Mouse (Mus musculus): ENCODE data around the gene Foxr1. TPM values are rescaled to one million over a fixed set of nuclear protein-coding genes. Genes with fewer than 3 reads are reported as not detected.

Gene Foxr1
- polyA plus RNA-seq, 2 experiments: not detected

DNA sequence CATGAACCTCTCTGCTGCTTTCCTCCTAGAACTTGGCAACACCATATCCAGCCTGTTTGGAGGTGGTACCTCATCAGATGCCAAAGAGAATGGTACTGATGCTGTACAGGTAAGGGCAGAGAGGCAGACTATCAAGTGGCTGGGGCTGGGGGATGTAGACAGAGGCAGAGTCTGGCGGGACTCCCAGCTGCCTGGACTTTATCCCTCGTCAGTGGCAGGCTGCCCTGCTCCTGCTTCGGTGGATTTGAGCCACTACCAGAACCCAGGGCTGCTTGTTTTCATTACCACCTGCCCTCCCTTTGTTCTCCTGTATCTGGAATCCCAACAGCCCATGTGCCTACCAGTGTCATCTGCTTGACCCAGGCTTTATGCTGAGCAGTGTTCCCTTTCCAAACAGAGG, 53.7 kb downstream of the Foxr1 start:
- ATAC-seq (ENCODE audit: insufficient read depth) (no peak), DNase-seq (ENCODE audit: low read depth in 3 of 3, low spot score in 3 of 3) (no peak)
- Histone ChIP-seq H3K9me3 (ENCODE audit: control insufficient read depth, low read length) (no peaks in the 10 kb centered on the region), H3K27me3 (ENCODE audit: control insufficient read depth, insufficient read depth, low read length) (no peaks in the 10 kb centered on the region), H3K4me3 (ENCODE audit: insufficient read depth in 1 of 2, low read depth in 2 of 2, low read length in 2 of 2) (no peak overlapping the region), H3K27ac (no peak overlapping the region), H3K4me2 (ENCODE audit: low read depth) (no peak overlapping the region), H3K36me3 (replicated peaks; ENCODE audit: control insufficient read depth, insufficient read depth, low read depth) (peaks cover 51% of the 10 kb centered on the region), H3K9ac (replicated peaks) (no peak overlapping the region), H3K4me1 (replicated peaks; ENCODE audit: control insufficient read depth in 2 of 2, insufficient read depth in 2 of 2, low read length in 1 of 2) (no peaks in the 10 kb centered on the region)
- TF ChIP-seq CTCF (IDR thresholded peaks at IDR 0.05; ENCODE audit: low read depth) (no peak), EP300 (IDR thresholded peaks at IDR 0.05; ENCODE audit: low read depth) (no peak)
- WGBS (ENCODE audit: insufficient replicate concordance): 69% methylated on average over 3 of the region's 3 CpGs

DNA sequence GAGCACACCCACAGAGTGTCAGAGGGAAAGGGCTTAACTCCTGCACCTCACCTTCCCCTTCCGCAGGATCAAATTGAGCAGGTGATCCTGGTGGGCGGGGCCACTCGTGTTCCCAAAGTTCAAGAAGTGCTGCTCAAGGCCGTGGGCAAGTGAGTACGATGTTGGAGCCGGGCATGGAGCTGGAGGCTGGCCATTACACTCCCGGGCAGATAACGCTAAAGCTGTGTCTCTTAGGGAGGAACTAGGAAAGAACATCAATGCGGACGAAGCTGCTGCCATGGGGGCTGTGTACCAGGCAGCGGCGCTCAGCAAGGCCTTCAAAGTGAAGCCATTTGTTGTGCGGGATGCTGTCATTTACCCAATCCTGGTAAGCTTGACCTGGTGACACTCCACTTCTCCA, 56.3 kb downstream of the Foxr1 start:
- whole genome bisulfite sequencing (ENCODE audit: insufficient replicate concordance): 88% methylated on average over 13 of the region's 13 CpGs
- Histone ChIP-seq H3K4me1 (replicated peaks; ENCODE audit: control insufficient read depth in 2 of 2, insufficient read depth in 2 of 2, low read length in 1 of 2) (peaks cover 9 to 10% of the 10 kb centered on the region in 2 experiments), H3K4me2 (ENCODE audit: low read depth) (no peak overlapping the region), H3K27ac (no peak overlapping the region), H3K9ac (replicated peaks) (no peak overlapping the region), H3K36me3 (replicated peaks; ENCODE audit: control insufficient read depth, insufficient read depth, low read depth) (peaks cover 61% of the 10 kb centered on the region), H3K9me3 (ENCODE audit: control insufficient read depth, low read length) (no peaks in the 10 kb centered on the region), H3K4me3 (ENCODE audit: insufficient read depth in 1 of 2, low read depth in 2 of 2, low read length in 2 of 2) (no peak overlapping the region), H3K27me3 (ENCODE audit: control insufficient read depth, insufficient read depth, low read length) (no peaks in the 10 kb centered on the region)
- ATAC-seq (ENCODE audit: insufficient read depth) (no peak), DNase-seq (ENCODE audit: low read depth in 3 of 3, low spot score in 3 of 3) (no peak)
- TF ChIP-seq EP300 (IDR thresholded peaks at IDR 0.05; ENCODE audit: low read depth) (no peak), CTCF (IDR thresholded peaks at IDR 0.05; ENCODE audit: low read depth) (no peak)

Small RNA genes lying within 50 kb of the gene (microRNA-seq; reads per million reads assigned to microRNA genes)
- gene Mir7085: not detected

Other genes with a start within 250 kb of the Foxr1 start
- 3.4 and 3.9 TPM in 2 replicates for gene Cbl, start 207.1 kb downstream of the Foxr1 start, polyA plus RNA-seq (2012; rRNA removed)
- 3.7 and 5.1 TPM in 2 replicates for gene Cbl, start 207.1 kb downstream of the Foxr1 start, polyA plus RNA-seq (2014; fragmentation: Nextera tagmentation; extraction: Ambion mirVana)
- gene Ccdc153, start 200.5 kb downstream of the Foxr1 start, polyA plus RNA-seq (2012; rRNA removed): not detected in 2 replicates
- gene Ccdc153, start 200.5 kb downstream of the Foxr1 start, polyA plus RNA-seq (2014; fragmentation: Nextera tagmentation; extraction: Ambion mirVana): not detected in 2 replicates
- gene Pdzd3, start 189.7 kb downstream of the Foxr1 start, polyA plus RNA-seq (2012; rRNA removed): 0.02 and 0.05 TPM in 2 replicates
- gene Pdzd3, start 189.7 kb downstream of the Foxr1 start, polyA plus RNA-seq (2014; fragmentation: Nextera tagmentation; extraction: Ambion mirVana): 0.08 TPM in 1 of 2 replicates, not detected in the other
- 1.5 TPM in 2 replicates for gene Nlrx1, start 172.5 kb downstream of the Foxr1 start, polyA plus RNA-seq (2012; rRNA removed)
- 2.7 and 3.4 TPM in 2 replicates for gene Nlrx1, start 172.5 kb downstream of the Foxr1 start, polyA plus RNA-seq (2014; fragmentation: Nextera tagmentation; extraction: Ambion mirVana)
- 35.6 and 41.6 TPM in 2 replicates for gene Abcg4, start 152.5 kb downstream of the Foxr1 start, polyA plus RNA-seq (2012; rRNA removed)
- 10.6 and 11.1 TPM in 2 replicates for gene Abcg4, start 152.5 kb downstream of the Foxr1 start, polyA plus RNA-seq (2014; fragmentation: Nextera tagmentation; extraction: Ambion mirVana)
- 11.8 and 13.8 TPM in 2 replicates for gene Hinfp, start 135.5 kb downstream of the Foxr1 start, polyA plus RNA-seq (2012; rRNA removed)
- gene Hinfp, start 135.5 kb downstream of the Foxr1 start, polyA plus RNA-seq (2014; fragmentation: Nextera tagmentation; extraction: Ambion mirVana): 8.0 and 8.3 TPM in 2 replicates
- gene C2cd2l, start 120.9 kb downstream of the Foxr1 start, polyA plus RNA-seq (2012; rRNA removed): 13.0 and 17.3 TPM in 2 replicates
- gene C2cd2l, start 120.9 kb downstream of the Foxr1 start, polyA plus RNA-seq (2014; fragmentation: Nextera tagmentation; extraction: Ambion mirVana): 7.4 and 8.9 TPM in 2 replicates
- gene Dpagt1, start 115.1 kb downstream of the Foxr1 start, polyA plus RNA-seq (2012; rRNA removed): 16.4 and 19.5 TPM in 2 replicates
- 18.8 and 20.2 TPM in 2 replicates for gene Dpagt1, start 115.1 kb downstream of the Foxr1 start, polyA plus RNA-seq (2014; fragmentation: Nextera tagmentation; extraction: Ambion mirVana)
- 177 and 217 TPM in 2 replicates for gene H2afx, start 106.4 kb downstream of the Foxr1 start, polyA plus RNA-seq (2012; rRNA removed)
- 168 and 190 TPM in 2 replicates for gene H2afx, start 106.4 kb downstream of the Foxr1 start, polyA plus RNA-seq (2014; fragmentation: Nextera tagmentation; extraction: Ambion mirVana)
- 837 and 876 TPM in 2 replicates for gene Hmbs, start 96.9 kb downstream of the Foxr1 start, polyA plus RNA-seq (2012; rRNA removed)
- 1,376 and 1,452 TPM in 2 replicates for gene Hmbs, start 96.9 kb downstream of the Foxr1 start, polyA plus RNA-seq (2014; fragmentation: Nextera tagmentation; extraction: Ambion mirVana)
- 9.4 and 9.7 TPM in 2 replicates for gene Vps11, start 79.5 kb downstream of the Foxr1 start, polyA plus RNA-seq (2012; rRNA removed)
- gene Vps11, start 79.5 kb downstream of the Foxr1 start, polyA plus RNA-seq (2014; fragmentation: Nextera tagmentation; extraction: Ambion mirVana): 11.5 and 12.0 TPM in 2 replicates
- 12.5 and 16.5 TPM in 2 replicates for gene Hyou1, start 61.6 kb downstream of the Foxr1 start, polyA plus RNA-seq (2012; rRNA removed)
- 12.5 and 12.8 TPM in 2 replicates for gene Hyou1, start 61.6 kb downstream of the Foxr1 start, polyA plus RNA-seq (2014; fragmentation: Nextera tagmentation; extraction: Ambion mirVana)
- gene Slc37a4, start 44.3 kb downstream of the Foxr1 start, polyA plus RNA-seq (2012; rRNA removed): 15.9 and 16.7 TPM in 2 replicates
- 26.6 and 29.7 TPM in 2 replicates for gene Slc37a4, start 44.3 kb downstream of the Foxr1 start, polyA plus RNA-seq (2014; fragmentation: Nextera tagmentation; extraction: Ambion mirVana)
- gene Rps25, start 34.0 kb downstream of the Foxr1 start, polyA plus RNA-seq (2012; rRNA removed): 350 and 717 TPM in 2 replicates
- gene Rps25, start 34.0 kb downstream of the Foxr1 start, polyA plus RNA-seq (2014; fragmentation: Nextera tagmentation; extraction: Ambion mirVana): 1,544 and 1,614 TPM in 2 replicates
- gene Trappc4, start 33.5 kb downstream of the Foxr1 start, polyA plus RNA-seq (2012; rRNA removed): 24.2 and 26.6 TPM in 2 replicates
- 44.4 and 52.9 TPM in 2 replicates for gene Trappc4, start 33.5 kb downstream of the Foxr1 start, polyA plus RNA-seq (2014; fragmentation: Nextera tagmentation; extraction: Ambion mirVana)
- 15.3 and 16.3 TPM in 2 replicates for gene Ccdc84, start 22.6 kb downstream of the Foxr1 start, polyA plus RNA-seq (2012; rRNA removed)
- gene Ccdc84, start 22.6 kb downstream of the Foxr1 start, polyA plus RNA-seq (2014; fragmentation: Nextera tagmentation; extraction: Ambion mirVana): 10.0 TPM in 2 replicates
- gene Upk2, start 13.8 kb upstream of the Foxr1 start, polyA plus RNA-seq (2012; rRNA removed): 0.04 TPM in 1 of 2 replicates, not detected in the other
- gene Upk2, start 13.8 kb upstream of the Foxr1 start, polyA plus RNA-seq (2014; fragmentation: Nextera tagmentation; extraction: Ambion mirVana): not detected in 2 replicates
- gene Bcl9l, start 41.7 kb upstream of the Foxr1 start, polyA plus RNA-seq (2012; rRNA removed): 1.6 and 1.9 TPM in 2 replicates
- 1.0 and 1.5 TPM in 2 replicates for gene Bcl9l, start 41.7 kb upstream of the Foxr1 start, polyA plus RNA-seq (2014; fragmentation: Nextera tagmentation; extraction: Ambion mirVana)
- 0.03 TPM in 2 replicates for gene Cxcr5, start 120.7 kb upstream of the Foxr1 start, polyA plus RNA-seq (2012; rRNA removed)
- gene Cxcr5, start 120.7 kb upstream of the Foxr1 start, polyA plus RNA-seq (2014; fragmentation: Nextera tagmentation; extraction: Ambion mirVana): not detected in 2 replicates
- 6.4 and 9.4 TPM in 2 replicates for gene Ddx6, start 163.8 kb upstream of the Foxr1 start, polyA plus RNA-seq (2012; rRNA removed)
- gene Ddx6, start 163.8 kb upstream of the Foxr1 start, polyA plus RNA-seq (2014; fragmentation: Nextera tagmentation; extraction: Ambion mirVana): 4.4 and 4.9 TPM in 2 replicates
- gene Treh, start 232.1 kb upstream of the Foxr1 start, polyA plus RNA-seq (2012; rRNA removed): not detected in 2 replicates
- not detected in 2 replicates for gene Treh, start 232.1 kb upstream of the Foxr1 start, polyA plus RNA-seq (2014; fragmentation: Nextera tagmentation; extraction: Ambion mirVana)